Mouse (Mus musculus): ENCODE data around the gene Rcvrn. TPM values are rescaled to one million over a fixed set of nuclear protein-coding genes. Genes with fewer than 3 reads are reported as not detected.

Gene Rcvrn
- not detected for polyA plus RNA-seq (2014; fragmentation: Illumina TruSeq; extraction: RNeasy Lipid Tissue Mini Kit (QIAGEN cat#74804); ENCODE audit: insufficient read depth, low read depth, low replicate concordance)

DNA sequence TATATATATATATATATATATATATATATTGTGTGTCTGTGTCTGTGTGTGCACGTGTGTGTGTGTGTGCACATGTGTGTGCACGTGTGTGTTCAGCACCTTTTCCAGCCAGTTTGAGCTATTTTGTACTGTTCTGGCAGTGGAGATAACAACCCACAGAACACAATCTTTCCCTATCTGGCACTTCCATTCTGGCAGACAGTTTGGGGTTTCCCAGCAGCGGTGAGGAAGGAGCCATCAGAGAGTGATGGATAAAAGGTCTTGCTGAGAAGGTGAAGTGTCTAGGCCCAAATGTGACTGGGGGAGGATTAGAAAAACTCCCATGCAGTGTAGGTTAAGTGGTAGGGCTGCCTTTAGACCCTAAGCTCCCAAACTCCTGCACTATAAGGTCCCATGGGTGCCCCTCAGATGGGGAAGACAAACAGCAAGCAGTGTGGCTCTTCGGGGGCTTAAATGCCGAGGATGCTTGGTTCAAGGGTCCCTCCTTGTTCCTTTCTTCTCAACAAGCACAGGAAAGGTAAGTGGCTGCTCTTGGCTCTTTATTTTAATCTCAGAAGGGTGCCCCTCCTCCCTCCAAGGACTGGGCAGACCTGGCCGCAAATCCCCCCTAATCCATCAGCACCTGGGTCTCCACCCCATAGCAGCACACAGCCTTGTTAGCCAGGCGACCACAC lies at the start of gene Rcvrn:
Rcvrn (plus strand) TSS at position 624 of the 674 bp plus-strand sequence.

Other genes with a start within 250 kb of the Rcvrn start
- 5.1 TPM for gene Gas7, start 239.9 kb upstream of the Rcvrn start, polyA plus RNA-seq (2014; fragmentation: Illumina TruSeq; extraction: RNeasy Lipid Tissue Mini Kit (QIAGEN cat#74804); ENCODE audit: insufficient read depth, low read depth, low replicate concordance)
- gene Glp2r, start 75.8 kb downstream of the Rcvrn start, polyA plus RNA-seq (2014; fragmentation: Illumina TruSeq; extraction: RNeasy Lipid Tissue Mini Kit (QIAGEN cat#74804); ENCODE audit: insufficient read depth, low read depth, low replicate concordance): not detected
- gene Gsg1l2, start 79.3 kb downstream of the Rcvrn start, polyA plus RNA-seq (2014; fragmentation: Illumina TruSeq; extraction: RNeasy Lipid Tissue Mini Kit (QIAGEN cat#74804); ENCODE audit: insufficient read depth, low read depth, low replicate concordance): not detected
- 6.0 TPM for gene Dhrs7c, start 102.9 kb downstream of the Rcvrn start, polyA plus RNA-seq (2014; fragmentation: Illumina TruSeq; extraction: RNeasy Lipid Tissue Mini Kit (QIAGEN cat#74804); ENCODE audit: insufficient read depth, low read depth, low replicate concordance)
- gene Usp43, start 226.8 kb downstream of the Rcvrn start, polyA plus RNA-seq (2014; fragmentation: Illumina TruSeq; extraction: RNeasy Lipid Tissue Mini Kit (QIAGEN cat#74804); ENCODE audit: insufficient read depth, low read depth, low replicate concordance): 4.2 TPM

Measured in lung, adult 10 weeks (tissue).